Mouse (Mus musculus): ENCODE measurements at regions not wholly inside any gene's neighbourhood (a gene's known extent, or its start where the extent isn't known, plus 50 kb on each side); places are given as distances from the start of the nearest gene placed in this dataset.

DNA sequence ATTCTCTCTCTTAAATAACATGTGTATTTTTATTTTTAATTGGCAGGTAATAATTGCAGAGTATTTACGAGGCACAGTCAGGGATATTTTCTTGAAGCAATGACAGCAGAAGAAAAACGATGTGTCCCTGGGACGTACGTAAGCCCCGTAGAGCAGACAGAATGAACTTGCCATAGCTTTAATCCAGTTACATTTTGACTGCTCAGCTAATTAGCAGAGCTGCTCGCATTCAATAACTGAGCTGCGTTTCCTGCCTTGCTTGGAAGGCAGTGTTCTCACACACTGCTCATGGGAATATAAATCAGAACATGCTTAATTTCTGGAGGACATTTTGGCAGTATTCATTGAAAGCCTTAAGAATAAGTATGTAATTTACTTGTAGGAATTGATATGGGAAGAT is 78.6 kb upstream of the Auts2 start:
- WGBS: 87% methylated on average over 7 of the region's 7 CpGs
- no peaks in the 10 kb centered on the region for H3K4me1 ChIP-seq (replicated peaks)
- H3K36me3 ChIP-seq: no peaks in the 10 kb centered on the region
- 0 out of 2 replicates have a peak, but pooled peaks cover 3% of the 10 kb centered on the region for H3K9me3 ChIP-seq
- no peaks in the 10 kb centered on the region for H3K27me3 ChIP-seq (ENCODE audit: insufficient read depth, poor library complexity, severe bottlenecking)
- H3K4me3 ChIP-seq: no peak overlapping the region
- DNase-seq (ENCODE audit: low spot score): no peak
- no peak overlapping the region for H3K27ac ChIP-seq

GRCm38 (mm10) chr5:132617241-132617640 is 74.1 kb upstream of the Auts2 start:
- Histone ChIP-seq H3K27me3 (ENCODE audit: insufficient read depth, poor library complexity, severe bottlenecking) (no peaks in the 10 kb centered on the region), H3K9me3 (0 out of 2 replicates have a peak, but pooled peaks cover 3% of the 10 kb centered on the region), H3K27ac (no peak overlapping the region), H3K4me1 (replicated peaks) (peaks cover 5% of the 10 kb centered on the region; the same call in 1 of the 2 replicates), H3K4me3 (no peak overlapping the region), H3K36me3 (no peaks in the 10 kb centered on the region)
- no peak for DNase-seq (ENCODE audit: low spot score)
- WGBS: 72% methylated on average over 3 of the region's 3 CpGs

- 58% methylated on average over 4 of the region's 4 CpGs for WGBS
Observed at GRCm38 (mm10) chr5:132609251-132609650, 66.1 kb upstream of the Auts2 start.

DNA sequence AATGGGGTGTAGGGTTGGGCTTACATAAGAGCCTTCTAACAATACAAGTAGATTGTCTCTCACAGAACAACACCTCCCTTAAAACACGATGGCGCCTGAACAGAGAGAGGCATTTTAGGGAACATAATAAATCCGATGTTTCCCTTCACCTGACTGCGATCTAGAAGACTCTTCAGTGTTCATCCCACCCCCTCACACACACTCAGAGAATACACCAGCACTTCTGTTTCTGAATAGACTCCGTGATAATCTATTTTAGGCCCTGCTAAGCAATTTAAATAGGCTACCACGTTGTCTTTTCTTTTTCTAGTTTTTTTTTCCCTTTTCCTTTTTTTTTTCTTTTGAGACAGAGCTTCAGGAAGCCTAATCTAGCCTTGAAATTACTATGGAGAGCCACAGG is 63.1 kb upstream of the Auts2 start:
- Histone ChIP-seq H3K27me3 (ENCODE audit: insufficient read depth, poor library complexity, severe bottlenecking) (peaks cover 20% of the 10 kb centered on the region), H3K4me1 (replicated peaks) (peaks cover 8% of the 10 kb centered on the region), H3K9me3 (no peaks in the 10 kb centered on the region), H3K36me3 (no peaks in the 10 kb centered on the region), H3K27ac (no peak overlapping the region), H3K4me3 (no peak overlapping the region)
- no peak for DNase-seq (ENCODE audit: low spot score)
- WGBS: 56% methylated on average over 6 of the region's 6 CpGs

More at GRCm38 (mm10) chr5:132609251-132609650, 66.1 kb upstream of the Auts2 start:
- Histone ChIP-seq H3K27ac (no peak overlapping the region), H3K4me1 (replicated peaks) (peaks cover 15% of the 10 kb centered on the region), H3K9me3 (no peaks in the 10 kb centered on the region), H3K4me3 (no peak overlapping the region), H3K27me3 (ENCODE audit: insufficient read depth, poor library complexity, severe bottlenecking) (peaks cover 17% of the 10 kb centered on the region), H3K36me3 (no peaks in the 10 kb centered on the region)
- DNase-seq (ENCODE audit: low spot score): no peak

DNA sequence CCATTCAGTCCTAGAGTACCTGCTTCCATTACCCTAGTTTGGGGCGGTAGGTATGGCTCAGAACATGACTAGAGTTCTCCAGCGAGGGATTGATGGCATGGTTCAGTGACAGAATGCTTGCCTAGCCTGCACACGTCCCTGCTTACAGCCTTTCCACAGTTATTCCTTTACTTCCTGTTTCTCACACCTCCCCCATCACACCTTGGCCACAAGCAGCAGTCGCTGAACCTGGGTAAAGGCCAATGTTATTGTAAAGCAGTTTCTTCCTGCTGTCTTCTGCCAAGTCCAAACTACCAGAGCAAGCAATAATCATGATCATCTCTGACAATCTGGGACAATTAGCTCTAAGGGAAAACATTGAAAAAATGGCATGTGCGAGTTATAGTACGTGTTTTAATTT is 51.7 kb upstream of the Auts2 start:
- WGBS: 79% methylated on average over 6 of the region's 6 CpGs
- DNase-seq (ENCODE audit: low spot score): no peak

More for the DNA sequence above, 51.7 kb upstream of the Auts2 start:
- Histone ChIP-seq H3K27me3 (ENCODE audit: insufficient read depth, poor library complexity, severe bottlenecking) (peaks cover 20% of the 10 kb centered on the region), H3K27ac (no peak overlapping the region), H3K9me3 (0 out of 2 replicates have a peak, but pooled peaks cover 3% of the 10 kb centered on the region), H3K36me3 (no peaks in the 10 kb centered on the region), H3K4me3 (no peak overlapping the region), H3K4me1 (replicated peaks) (0 out of 2 replicates have a peak, but pooled peaks cover 7% of the 10 kb centered on the region)

Data from hindbrain, embryonic 10.5 days (tissue).